Mouse (Mus musculus) embryonic fibroblast, embryonic 13.5 days (primary cell): ENCODE measurements around the gene Chga.

Source experiments
- CTCF ChIP-seq: IDR thresholded peaks from 2 replicates; pipeline ENCODE4 v1.5.1; 2011; ENCODE audit warnings: mild to moderate bottlenecking, control low read depth, low read length, moderate library complexity, borderline replicate concordance; ENCODE audit not compliant: insufficient read depth
- POLR2A ChIP-seq: IDR thresholded peaks from 2 replicates; pipeline ENCODE4 v1.6.1; 2011; ENCODE audit warnings: low read depth, mild to moderate bottlenecking, control low read depth, low read length, moderate library complexity

GRCm38 (mm10) chr12:102597466-102597865 is 42.7 kb downstream of the Chga start:
- TF ChIP-seq CTCF (no peak), POLR2A (no peak)
